Mouse (Mus musculus): ENCODE measurements around the gene Meis1. TPM values are rescaled to one million over a fixed set of nuclear protein-coding genes. Genes with fewer than 3 reads are reported as not detected.

Gene Meis1
- total RNA-seq, 2 experiments from 2014 or later: 4.1 to 4.5 TPM

DNA sequence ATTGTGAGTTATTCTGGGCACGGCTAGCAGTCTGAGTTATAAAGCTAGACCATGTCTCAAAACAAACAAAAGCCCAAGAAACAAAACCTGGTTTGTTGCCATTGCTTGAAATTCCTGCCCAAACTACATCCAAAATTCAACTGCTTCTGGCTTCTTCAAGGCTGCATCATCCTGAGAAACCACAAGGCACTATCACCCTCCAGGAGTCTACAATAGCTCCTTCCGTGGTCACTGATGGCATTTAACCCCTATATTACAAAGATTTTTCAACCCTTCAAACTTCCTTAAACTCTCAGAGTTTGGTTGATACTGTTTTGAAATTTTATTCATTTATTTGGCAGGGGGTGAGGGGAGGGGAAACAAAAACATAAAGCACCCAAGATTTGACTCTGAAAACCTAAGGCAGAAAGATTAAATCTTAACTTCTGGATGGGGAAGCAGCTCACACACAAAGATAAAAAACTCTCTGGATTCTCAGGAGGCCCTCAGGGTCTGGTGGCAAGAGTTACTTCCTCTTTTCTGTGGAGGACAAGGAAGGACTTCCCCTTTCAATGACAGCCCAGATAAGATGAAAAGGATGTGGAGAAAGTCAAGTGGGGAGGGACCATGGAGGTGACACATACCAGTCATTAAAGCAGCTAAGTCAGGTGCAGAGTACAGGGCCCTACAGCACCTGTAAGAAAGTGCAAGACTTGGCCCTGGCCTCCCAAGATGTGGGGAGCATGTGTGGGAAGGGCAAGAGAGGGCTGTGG, 94.0 kb downstream of the Meis1 start:
- no peak for DNase-seq
- intact Hi-C loops (cut with DNase I; ENCODE audit: low total_unique reads): no loop called here

DNA sequence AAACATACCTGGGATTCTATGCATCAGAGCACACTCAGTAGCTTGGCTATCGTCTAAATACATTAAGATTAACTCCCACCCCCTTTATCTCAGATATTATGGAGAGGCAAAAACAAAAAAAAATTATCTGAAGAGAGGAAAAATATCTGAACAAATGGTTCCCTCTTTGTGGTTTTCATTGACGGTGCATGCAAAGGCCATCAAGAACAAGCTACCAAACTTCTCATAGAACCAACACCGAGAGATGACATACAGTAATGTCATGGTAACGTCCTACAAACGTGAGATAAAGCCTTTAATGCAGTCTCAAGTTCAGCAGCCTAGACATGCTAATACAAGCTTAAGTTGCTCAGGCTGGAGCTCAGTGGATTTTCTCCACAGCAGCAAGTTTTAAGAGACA, 95.5 kb downstream of the Meis1 start:
- intact Hi-C loops (cut with DNase I; ENCODE audit: low total_unique reads): no loop called here
- DNase-seq: no peak

DNA sequence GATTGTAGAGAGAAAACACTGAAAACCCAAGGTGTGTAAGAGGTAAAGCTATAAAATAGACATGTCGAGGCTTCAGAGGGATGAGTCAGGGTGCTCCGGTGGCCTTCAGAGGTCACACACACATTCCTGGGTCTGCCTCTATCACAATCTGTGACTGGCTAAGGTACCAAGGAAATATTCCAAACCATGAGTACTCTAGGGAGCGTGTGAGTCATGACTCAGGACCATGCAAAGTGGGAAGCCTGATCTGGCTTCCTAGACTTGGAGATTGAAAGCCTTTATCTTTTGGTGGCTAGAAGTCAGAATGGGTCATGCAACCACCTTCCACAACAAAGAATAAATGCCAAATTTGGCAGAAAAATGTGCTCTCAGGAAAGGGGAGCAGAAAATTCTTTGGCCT, 98.1 kb downstream of the Meis1 start:
- intact Hi-C loops (cut with DNase I; ENCODE audit: low total_unique reads): no loop called here
- DNase-seq: no peak

DNA sequence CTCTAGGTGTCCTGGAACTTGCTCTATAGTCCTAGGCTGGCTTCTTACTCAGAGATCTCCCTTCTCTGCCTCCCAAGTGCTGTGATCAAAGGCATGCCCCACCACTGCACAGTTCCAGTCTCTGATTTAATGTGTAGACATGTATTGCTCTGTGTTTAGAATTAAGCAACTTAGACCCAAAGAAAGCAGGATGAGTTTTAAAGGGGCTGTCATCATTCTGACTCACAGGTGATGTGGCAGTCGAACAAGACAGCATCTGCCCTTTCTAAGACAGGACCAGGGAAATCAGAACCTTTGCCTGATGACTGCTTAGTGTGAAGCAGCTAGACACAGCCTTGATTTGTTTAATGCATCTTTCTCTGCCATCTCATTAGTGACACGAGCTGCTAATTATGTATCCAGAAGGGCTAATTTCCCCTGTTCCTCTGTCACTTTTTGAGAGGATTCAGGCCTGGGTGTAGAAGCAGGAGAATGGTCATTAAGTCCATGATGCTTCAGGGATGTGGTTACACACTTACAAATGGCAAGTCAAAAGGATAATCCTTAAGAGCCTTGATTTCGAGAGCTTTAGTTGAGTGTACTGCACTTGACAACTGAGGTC, 99.5 kb downstream of the Meis1 start:
- intact Hi-C loops (cut with DNase I; ENCODE audit: low total_unique reads): no loop called here
- no peak for DNase-seq

DNA sequence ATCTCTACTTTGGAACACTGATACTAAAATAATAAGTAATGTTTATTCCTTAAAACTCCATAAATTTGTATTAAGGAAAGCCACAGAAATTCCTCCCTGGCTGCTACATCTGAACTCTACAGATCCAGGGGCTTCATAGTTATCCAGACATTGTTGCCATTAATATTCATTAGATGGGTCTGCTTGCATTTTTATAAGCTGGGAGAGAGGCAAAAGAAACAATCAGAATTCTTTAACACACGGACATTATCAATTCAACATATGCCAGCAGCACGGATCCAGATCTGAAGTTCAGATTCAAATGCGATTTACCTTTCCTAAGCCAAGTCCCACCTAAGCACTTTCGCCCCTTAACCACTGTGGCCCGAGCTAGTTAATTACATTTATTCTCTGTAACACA, 100.9 kb downstream of the Meis1 start:
- no peak for DNase-seq
- intact Hi-C loops (cut with DNase I; ENCODE audit: low total_unique reads): no loop called here

DNA sequence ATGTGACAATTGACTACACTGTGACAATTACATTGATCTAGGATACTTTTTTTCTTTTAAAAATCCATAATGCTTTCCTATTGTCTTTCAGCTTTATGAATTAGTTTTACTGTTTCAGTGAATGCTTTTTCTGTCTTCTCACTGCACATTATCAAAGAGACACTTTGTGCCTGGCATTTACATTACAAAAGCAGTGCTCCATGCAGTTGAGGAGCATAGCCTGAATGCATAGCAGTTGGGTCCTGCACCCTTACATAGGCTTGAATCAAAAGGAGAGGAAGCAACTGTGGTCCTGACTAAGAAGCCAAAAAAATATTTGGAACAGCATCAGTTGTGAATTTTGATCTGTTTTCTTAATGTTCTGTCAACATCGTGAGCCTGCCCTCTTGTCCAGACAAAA, 105.5 kb downstream of the Meis1 start:
- intact Hi-C loops (cut with DNase I; ENCODE audit: low total_unique reads): no loop called here

DNA sequence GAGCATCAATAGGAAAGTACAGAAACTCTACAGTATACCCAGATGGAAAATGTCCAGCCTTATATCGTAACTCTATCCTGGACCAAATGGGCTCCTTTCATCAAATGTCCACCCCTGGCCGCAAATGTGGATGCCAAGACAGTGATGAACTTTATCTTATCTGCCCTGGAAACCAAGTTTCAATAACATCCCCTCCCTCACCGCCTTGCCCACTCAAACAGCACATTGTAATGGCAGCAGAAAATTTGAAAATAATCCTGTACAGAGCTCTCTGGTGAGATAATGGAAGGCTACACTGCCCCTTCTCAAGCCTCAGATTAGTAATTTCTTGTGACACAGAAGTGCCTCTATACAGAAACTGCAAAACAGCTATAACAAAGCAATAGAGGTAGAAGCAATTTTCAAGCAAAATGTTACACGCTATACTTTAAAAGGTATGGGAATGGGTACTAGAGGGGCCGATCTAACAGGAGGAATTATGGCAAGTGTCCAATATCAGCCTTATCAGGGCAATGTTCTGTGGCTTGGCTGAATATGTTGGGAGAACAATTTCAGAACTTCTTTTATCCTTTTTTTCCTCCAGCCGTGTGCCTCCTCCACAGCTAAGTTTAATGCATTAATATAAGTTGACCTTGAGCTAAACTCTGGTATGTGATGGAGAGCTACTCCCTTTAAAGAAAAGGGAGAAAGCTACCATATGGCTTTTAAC, 106.3 kb downstream of the Meis1 start:
- DNase-seq: no peak
- intact Hi-C loops (cut with DNase I; ENCODE audit: low total_unique reads): no loop called here

More for the DNA sequence above, 105.5 kb downstream of the Meis1 start:
- no peak for DNase-seq

DNA sequence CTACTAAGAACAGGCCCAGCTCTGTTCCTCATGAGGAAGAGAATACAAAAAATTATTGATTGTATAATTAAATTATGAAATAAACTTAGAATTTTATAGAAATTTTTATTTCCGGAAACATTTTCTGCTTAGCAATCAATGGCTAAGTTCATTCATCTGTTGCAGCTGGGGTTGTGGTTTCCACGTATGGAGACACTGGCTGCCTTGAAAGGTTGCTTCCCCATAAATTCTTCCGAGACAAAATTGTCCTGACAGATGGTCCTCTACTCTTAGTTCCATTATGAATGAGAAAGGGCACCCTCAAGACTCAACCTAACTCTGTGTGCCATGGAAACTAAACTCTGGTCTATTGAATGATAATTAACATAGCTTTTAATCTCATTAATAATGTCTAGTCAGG, 111.9 kb downstream of the Meis1 start:
- DNase-seq: no peak
- intact Hi-C loops (cut with DNase I; ENCODE audit: low total_unique reads): no loop called here

DNA sequence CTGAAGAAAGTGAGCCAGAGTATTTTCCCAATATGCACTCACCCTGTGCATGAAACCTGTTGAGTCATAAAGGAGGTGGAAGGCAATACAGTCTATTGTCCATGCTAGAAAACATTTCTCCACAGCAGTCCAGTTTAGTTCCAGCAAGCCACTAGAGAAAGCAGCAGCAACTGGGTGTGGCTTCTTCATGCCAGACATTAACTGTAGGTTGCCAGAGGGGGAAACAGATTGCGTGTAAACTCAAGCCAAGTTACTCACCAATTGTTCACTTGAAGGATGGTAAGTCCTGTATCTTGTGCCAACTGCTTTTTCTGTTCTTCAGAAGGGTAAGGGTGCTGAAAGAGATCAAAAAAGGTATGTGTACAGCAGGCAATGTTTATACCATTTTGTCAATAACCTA, 113.4 kb downstream of the Meis1 start:
- no peak for DNase-seq
- intact Hi-C loops (cut with DNase I; ENCODE audit: low total_unique reads): no loop called here

DNA sequence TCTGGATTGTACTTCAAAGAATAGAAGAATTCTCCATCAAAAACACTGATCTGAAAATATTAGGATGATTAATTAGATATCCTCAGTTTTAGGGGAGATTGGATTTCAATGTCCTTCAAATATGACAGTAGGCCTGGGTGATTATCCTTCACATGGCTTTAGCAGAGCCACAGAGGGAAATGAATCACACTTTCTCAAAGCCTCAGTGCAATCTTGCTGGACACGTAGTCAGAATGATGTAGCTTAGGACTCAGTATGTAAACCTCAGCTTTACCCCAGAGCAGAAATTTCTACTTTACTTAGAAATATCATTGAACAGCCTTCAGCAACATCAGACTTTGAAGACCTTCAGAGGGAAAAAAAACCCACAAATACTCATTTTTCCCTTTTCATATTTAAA, 113.9 kb downstream of the Meis1 start:
- intact Hi-C loops (cut with DNase I; ENCODE audit: low total_unique reads): no loop called here
- DNase-seq: no peak

DNA sequence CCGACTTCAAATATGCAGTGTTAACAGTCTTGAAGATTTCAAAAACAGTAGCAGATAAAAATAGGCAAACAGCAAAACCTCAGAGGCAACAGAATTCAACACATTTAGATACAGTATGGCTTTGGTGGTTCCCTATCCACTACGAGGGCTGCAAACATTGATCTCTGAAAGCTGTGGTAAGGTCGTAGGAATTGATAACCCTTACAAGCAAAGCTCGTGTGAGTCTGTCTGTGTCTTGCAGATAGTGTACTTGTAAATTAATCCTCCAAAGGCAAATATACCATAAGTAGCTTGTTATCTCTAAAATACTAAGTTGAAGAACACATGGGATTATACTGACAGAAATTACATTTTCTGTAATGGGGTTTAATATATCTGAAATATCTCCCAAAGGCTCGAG, 114.5 kb downstream of the Meis1 start:
- DNase-seq: no peak
- intact Hi-C loops (cut with DNase I; ENCODE audit: low total_unique reads): no loop called here

DNA sequence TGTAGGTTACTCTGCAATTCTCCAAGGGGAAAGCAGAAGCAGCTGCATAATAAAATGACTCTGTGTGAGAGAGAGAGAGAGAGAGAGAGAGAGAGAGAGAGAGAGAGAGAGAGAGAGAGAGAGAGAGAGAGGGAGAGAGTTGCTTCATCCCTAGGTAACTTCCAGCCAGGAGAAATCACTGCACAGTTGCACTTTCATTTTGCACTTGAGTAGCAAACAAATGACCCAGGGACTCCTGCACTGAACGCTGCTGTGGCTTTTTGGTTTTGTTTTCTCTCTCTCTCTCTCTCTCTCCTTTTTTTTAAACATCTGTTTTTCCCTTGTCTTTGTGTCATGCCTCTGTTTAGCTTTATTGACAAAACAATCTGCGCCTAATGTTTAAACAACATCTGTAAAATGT, 118.3 kb downstream of the Meis1 start:
- intact Hi-C loops (cut with DNase I; ENCODE audit: low total_unique reads): no loop called here

DNA sequence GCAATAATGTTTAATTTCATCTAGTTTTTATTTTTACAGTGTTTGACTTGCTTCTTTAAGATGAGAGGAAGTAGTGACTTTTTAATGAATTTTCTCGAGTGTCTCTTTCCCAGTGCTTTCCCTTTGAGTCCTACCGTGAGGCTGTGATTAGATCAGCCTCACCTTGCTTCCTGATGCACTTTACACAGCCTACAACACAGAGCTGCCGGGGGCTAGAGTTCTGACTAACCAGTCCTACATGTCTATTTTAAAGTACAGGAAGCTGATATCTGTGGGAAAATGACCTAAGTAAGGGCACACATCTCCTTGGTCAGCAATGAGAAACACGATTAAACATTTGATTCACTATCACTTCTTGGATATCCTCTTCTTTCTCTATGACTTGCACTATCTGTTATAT, 119.9 kb downstream of the Meis1 start:
- intact Hi-C loops (cut with DNase I; ENCODE audit: low total_unique reads): no loop called here
- no peak for DNase-seq

More for the DNA sequence above, 118.3 kb downstream of the Meis1 start:
- DNase-seq: no peak

DNA sequence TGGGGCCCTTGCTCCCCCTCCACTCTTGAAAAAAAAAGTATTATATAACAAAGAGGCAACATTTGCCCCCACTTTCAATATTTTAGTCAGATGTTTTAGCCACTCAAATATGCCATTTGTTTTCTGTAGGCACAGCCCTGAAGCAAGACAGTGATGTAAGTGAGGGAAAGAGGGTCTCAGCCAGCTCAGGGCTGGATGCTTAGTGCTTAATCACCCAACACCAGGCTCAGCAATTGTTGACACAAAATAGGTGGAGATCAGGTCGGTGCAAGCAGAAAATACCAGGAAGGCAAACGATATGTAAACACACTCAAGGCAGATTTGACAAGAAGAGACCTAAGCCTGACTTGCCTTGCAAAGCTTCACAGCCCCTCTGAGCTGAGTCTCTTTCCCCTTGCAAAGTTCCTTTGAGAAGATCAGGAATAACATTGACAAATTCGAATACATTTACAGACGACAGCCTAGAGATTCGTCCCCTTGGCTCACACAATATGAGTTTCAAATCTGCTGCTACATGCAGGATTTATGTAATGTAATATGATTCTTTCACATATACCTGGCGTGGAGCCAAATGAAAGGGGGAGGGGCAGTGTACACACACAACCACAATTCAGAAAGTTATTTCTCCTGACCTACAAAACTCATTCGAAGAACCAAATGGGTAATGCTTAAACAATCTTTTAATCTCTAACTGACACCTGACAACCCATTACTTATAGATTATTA, 120.7 kb downstream of the Meis1 start:
- intact Hi-C loops (cut with DNase I; ENCODE audit: low total_unique reads): no loop called here

DNA sequence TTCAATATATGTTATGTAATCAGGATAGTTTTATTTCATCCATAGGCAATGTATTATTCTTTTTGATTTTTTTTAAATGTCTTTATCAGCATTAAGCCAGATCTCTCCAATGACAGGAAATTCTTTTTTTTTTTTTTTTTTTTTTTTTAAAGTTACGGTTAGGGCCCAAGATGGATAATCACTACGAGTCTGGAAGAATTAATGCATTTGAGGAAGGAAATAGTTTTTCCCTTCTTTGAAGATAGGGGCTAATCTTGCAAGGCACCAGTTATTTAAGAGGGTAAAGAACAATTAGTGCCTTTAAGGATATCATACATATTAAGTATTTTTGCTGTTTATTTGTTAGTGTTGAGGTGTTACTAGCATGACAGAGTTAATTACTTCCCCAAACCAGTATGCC, 121.5 kb downstream of the Meis1 start:
- intact Hi-C loops (cut with DNase I; ENCODE audit: low total_unique reads): no loop called here
- no peak for DNase-seq

More for the DNA sequence above, 120.7 kb downstream of the Meis1 start:
- no peak for DNase-seq

DNA sequence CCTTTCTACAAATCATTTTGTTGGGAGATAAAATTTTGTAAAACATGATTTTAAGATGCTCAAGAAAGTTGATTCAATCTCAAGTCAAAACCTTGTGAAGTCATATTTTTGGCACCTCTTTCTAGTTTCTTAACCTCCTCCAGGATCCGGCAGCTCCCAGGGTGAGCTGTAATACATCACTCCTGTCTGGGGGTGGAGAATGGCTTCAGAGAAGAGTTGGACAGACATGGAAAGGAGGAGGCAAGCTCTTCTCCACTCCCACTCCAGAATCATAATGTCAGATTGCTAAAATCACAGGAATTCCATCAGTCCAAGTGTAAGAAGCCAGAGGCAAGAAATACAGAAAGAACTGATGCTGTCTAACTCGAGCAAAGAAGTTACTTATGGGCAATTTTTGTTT, 126.3 kb downstream of the Meis1 start:
- no peak for DNase-seq
- intact Hi-C loops (cut with DNase I; ENCODE audit: low total_unique reads): no loop called here

DNA sequence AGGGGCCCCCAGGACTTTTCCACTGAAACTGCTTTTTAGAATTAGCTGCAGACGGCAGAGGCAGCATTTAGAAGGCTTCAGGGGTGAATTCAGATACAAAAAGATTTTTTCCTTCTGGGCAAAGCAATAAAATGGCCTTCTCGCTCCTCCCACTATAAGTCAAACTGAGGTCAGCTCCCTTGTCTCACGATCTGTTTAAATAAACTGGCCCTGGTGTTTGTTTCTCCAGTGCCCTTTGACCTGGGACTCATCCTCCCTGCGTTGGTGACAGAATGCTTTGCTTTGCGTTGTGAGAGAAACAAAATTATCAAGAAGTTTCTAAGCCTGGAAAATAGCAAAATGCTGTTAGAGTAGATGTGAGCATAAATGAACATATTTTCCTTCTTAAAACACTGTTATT, 129.6 kb downstream of the Meis1 start:
- intact Hi-C loops (cut with DNase I; ENCODE audit: low total_unique reads): no loop called here
- DNase-seq: no peak

DNA sequence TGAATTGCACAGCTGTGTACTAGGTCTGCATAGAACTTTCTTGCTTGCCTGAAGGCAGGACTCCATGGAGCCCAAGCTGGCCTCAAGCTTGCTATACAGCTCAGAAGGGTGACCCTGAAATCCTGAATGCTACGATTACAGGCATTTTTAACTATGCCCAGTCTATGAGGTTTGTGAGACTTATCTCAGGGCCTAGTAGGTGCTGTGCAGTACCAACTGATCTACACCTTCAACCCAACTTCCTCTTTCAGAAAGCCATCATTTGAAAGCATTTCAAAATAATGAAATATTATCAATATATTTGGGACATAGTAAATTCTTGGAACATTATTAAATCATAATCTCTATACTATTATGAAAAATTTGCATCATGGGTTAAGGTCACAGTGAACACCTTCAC, 130.1 kb downstream of the Meis1 start:
- intact Hi-C loops (cut with DNase I; ENCODE audit: low total_unique reads): no loop called here
- DNase-seq: no peak

DNA sequence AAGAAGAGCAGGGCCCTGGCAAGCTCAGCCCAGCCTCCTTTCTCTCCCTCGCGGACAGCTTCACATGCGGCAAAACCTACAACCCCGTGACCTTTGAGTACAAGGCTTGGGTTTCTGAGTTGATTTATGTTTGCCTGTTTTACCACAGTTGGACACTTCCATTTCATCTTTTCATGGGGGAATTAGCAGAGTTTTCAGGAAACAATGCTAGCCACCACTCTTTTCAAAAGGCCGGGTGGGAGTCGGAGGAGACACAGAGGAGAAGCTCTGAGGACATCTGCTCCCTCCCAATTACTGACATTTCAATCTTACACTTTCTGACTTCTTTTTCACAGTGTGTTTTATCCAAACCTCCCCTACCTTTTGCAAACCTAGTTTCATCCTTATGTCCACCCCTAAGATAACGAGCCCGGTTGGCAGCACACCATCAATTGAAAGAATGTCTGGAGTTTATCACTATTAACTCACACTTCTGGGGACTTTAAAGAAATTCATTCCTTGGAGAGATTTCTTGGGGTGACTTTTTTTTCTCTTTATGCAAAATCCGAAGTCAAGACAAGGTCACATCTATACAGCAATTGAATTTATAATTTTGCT, 133.0 kb downstream of the Meis1 start:
- DNase-seq: no peak
- intact Hi-C loops (cut with DNase I; ENCODE audit: low total_unique reads): no loop called here
